Mouse (Mus musculus) spleen, postnatal 14 days (tissue): Measurements from ENCODE around the gene Raet1e.
"Not testable (repeated sequence)": the region's sequence is repeated elsewhere in the genome, so short reads cannot be mapped to it uniquely, and the experiment has no call there.

ENCODE experiments used
- DNase-seq, 2 experiments: peaks; one replicate each; pipeline ENCODE4 v3.0.0; 2021 to 2022; ENCODE audit warnings: low spot score in 2 of 2

Raet1e gene

GRCm38 (mm10) chr10:22158310-22158999 lies at the start of gene Raet1e, which contains the start of gene H60b:
TSS of gene Raet1e (plus strand) at chr10:22158569.
TSS of gene H60b (plus strand) at chr10:22158586.
- not testable (repeated sequence) for DNase-seq

- peak in 1 of 2 experiments; percentile 38 for DNase-seq
These were observed 17.6 kb upstream of the Raet1e start for GRCm38 (mm10) chr10:22140665-22141280.

GRCm38 (mm10) chr10:22142194-22142593 lies 16.2 kb upstream of the Raet1e start:
- DNase-seq = not testable (repeated sequence)

GRCm38 (mm10) chr10:22142926-22143325 lies 15.4 kb upstream of the Raet1e start:
- no peak for DNase-seq

- peak; percentile 40 to 57 for DNase-seq
These were observed 9.8 kb upstream of the Raet1e start for GRCm38 (mm10) chr10:22148441-22149072.

- no peak for DNase-seq
These were observed 9.2 kb upstream of the Raet1e start, which contains the start of gene E030030I06Rik for GRCm38 (mm10) chr10:22149073-22149690. TSS of gene E030030I06Rik (minus strand) at chr10:22149270.

GRCm38 (mm10) chr10:22149691-22150465 lies 8.5 kb upstream of the Raet1e start:
- no peak for DNase-seq

- DNase-seq = no peak
These were observed 7.8 kb upstream of the Raet1e start for GRCm38 (mm10) chr10:22150593-22150992.

- DNase-seq = not testable (repeated sequence)
These were observed 7.1 kb upstream of the Raet1e start for GRCm38 (mm10) chr10:22151056-22151862.

GRCm38 (mm10) chr10:22151863-22152640 lies 6.3 kb upstream of the Raet1e start:
- not testable (repeated sequence) for DNase-seq

GRCm38 (mm10) chr10:22153147-22153690 lies 5.2 kb upstream of the Raet1e start:
- DNase-seq = not testable (repeated sequence)

- not testable (repeated sequence) for DNase-seq
These were observed 4.2 kb upstream of the Raet1e start for GRCm38 (mm10) chr10:22154127-22154526.

- no peak for DNase-seq
These were observed 3.2 kb upstream of the Raet1e start for GRCm38 (mm10) chr10:22154871-22155799.

- no peak for DNase-seq
These were observed 777 bp downstream of the Raet1e start for GRCm38 (mm10) chr10:22159131-22159561.

GRCm38 (mm10) chr10:22159581-22160140 lies 1.3 kb downstream of the Raet1e start:
- DNase-seq = no peak

GRCm38 (mm10) chr10:22163279-22163678 lies 4.9 kb downstream of the Raet1e start:
- DNase-seq = not testable (repeated sequence)

GRCm38 (mm10) chr10:22163705-22164583 lies 5.6 kb downstream of the Raet1e start:
- peak; percentile 49 to 60 for DNase-seq
